Mouse (Mus musculus) kidney, adult 2 months (tissue): ENCODE measurements at regions not wholly inside any gene's neighbourhood (a gene's known extent, or its start where the extent isn't known, plus 50 kb on each side); places are given as distances from the start of the nearest gene placed in this dataset.

ENCODE experiments used
- CTCF ChIP-seq: fragments of 200-500 bp; conservative IDR thresholded peaks from 2 replicates; pipeline ENCODE4 v1.5.1; 2011; ENCODE audit warnings: low read depth, mild to moderate bottlenecking, control low read depth, low read length, moderate library complexity, mixed read lengths; ENCODE audit not compliant: insufficient read depth, insufficient read length
- POLR2A ChIP-seq: fragments of 200-500 bp; IDR thresholded peaks from one replicate; pipeline ENCODE4 v1.6.1; 2011; ENCODE audit warnings: low read depth, low read length, control low read depth

DNA sequence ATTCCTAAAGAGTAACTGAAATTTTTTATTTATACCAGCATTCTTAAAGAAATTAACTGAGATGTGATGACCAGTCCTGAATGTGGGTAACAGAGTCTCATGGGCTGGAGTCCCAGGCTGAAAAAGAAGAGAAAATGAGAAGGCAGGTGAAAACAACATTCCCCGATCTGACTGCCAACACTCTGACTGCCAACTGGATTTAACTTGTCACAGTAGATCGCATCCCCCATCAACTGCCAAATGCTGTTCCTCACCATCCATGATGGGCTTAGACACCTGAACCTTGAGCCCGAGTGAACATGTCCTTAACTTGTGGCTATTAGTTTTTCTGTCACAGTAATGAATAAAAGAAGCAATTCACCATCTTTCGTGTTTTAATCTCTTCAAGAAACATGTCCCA is 522.9 kb downstream of the Cdh8 start:
- TF ChIP-seq CTCF (no peak), POLR2A (no peak)
